Mouse (Mus musculus): ENCODE data around the gene Wnk1. TPM values are rescaled to one million over a fixed set of nuclear protein-coding genes. Genes with fewer than 3 reads are reported as not detected.

Gene Wnk1
- polyA plus RNA-seq, 1 experiment from 2014 or later, result 53.9 TPM

GRCm38 (mm10) chr6:120076619-120077450 is 38.4 kb upstream of the Wnk1 start:
- Histone ChIP-seq H3K27me3 (replicated peaks; ENCODE audit: control insufficient read depth, insufficient read depth, low read length) (no peaks in the 10 kb centered on the region), H3K36me3 (ENCODE audit: control insufficient read depth, insufficient read depth) (no peaks in the 10 kb centered on the region), H3K4me1 (replicated peaks; ENCODE audit: control insufficient read depth, insufficient read depth, low read length) (no peaks in the 10 kb centered on the region), H3K27ac (ENCODE audit: low read length) (no peak overlapping the region), H3K4me2 (ENCODE audit: low read length) (no peak overlapping the region), H3K4me3 (replicated peaks; ENCODE audit: low read length) (no peak overlapping the region), H3K9ac (replicated peaks; ENCODE audit: low read depth, low read length) (no peak overlapping the region), H3K9me3 (ENCODE audit: control insufficient read depth, low read length) (no peaks in the 10 kb centered on the region)
- WGBS, result 88% methylated on average over 6 of the region's 6 CpGs
- no peak for ATAC-seq

GRCm38 (mm10) chr6:120072630-120073029 is 34.2 kb upstream of the Wnk1 start:
- H3K9me3 ChIP-seq (ENCODE audit: control insufficient read depth, low read length), result no peaks in the 10 kb centered on the region
- no peaks in the 10 kb centered on the region for H3K27me3 ChIP-seq (replicated peaks; ENCODE audit: control insufficient read depth, insufficient read depth, low read length)
- 89% methylated on average over 2 of the region's 2 CpGs for WGBS
- H3K4me1 ChIP-seq (replicated peaks; ENCODE audit: control insufficient read depth, insufficient read depth, low read length), result no peaks in the 10 kb centered on the region
- no peak overlapping the region for H3K4me2 ChIP-seq (ENCODE audit: low read length)
- no peak overlapping the region for H3K4me3 ChIP-seq (replicated peaks; ENCODE audit: low read length)
- no peaks in the 10 kb centered on the region for H3K36me3 ChIP-seq (ENCODE audit: control insufficient read depth, insufficient read depth)
- ATAC-seq, result no peak
- H3K9ac ChIP-seq (replicated peaks; ENCODE audit: low read depth, low read length), result no peak overlapping the region
- no peak overlapping the region for H3K27ac ChIP-seq (ENCODE audit: low read length)

- no peak for ATAC-seq
- no peak overlapping the region for H3K9ac ChIP-seq (replicated peaks; ENCODE audit: low read depth, low read length)
- no peaks in the 10 kb centered on the region for H3K27me3 ChIP-seq (replicated peaks; ENCODE audit: control insufficient read depth, insufficient read depth, low read length)
- WGBS, result 87% methylated on average over 3 of the region's 3 CpGs
- H3K4me1 ChIP-seq (replicated peaks; ENCODE audit: control insufficient read depth, insufficient read depth, low read length), result no peaks in the 10 kb centered on the region
- H3K4me3 ChIP-seq (replicated peaks; ENCODE audit: low read length), result no peak overlapping the region
- H3K4me2 ChIP-seq (ENCODE audit: low read length), result no peak overlapping the region
- no peaks in the 10 kb centered on the region for H3K9me3 ChIP-seq (ENCODE audit: control insufficient read depth, low read length)
- no peaks in the 10 kb centered on the region for H3K36me3 ChIP-seq (ENCODE audit: control insufficient read depth, insufficient read depth)
- no peak overlapping the region for H3K27ac ChIP-seq (ENCODE audit: low read length)
These were observed 31.1 kb upstream of the Wnk1 start for GRCm38 (mm10) chr6:120069546-120069945.

GRCm38 (mm10) chr6:120065552-120066177 is 27.2 kb upstream of the Wnk1 start:
- Histone ChIP-seq H3K4me1 (replicated peaks; ENCODE audit: control insufficient read depth, insufficient read depth, low read length) (no peaks in the 10 kb centered on the region), H3K4me3 (replicated peaks; ENCODE audit: low read length) (no peak overlapping the region), H3K27ac (ENCODE audit: low read length) (no peak overlapping the region), H3K9ac (replicated peaks; ENCODE audit: low read depth, low read length) (no peak overlapping the region), H3K4me2 (ENCODE audit: low read length) (no peak overlapping the region), H3K27me3 (replicated peaks; ENCODE audit: control insufficient read depth, insufficient read depth, low read length) (no peaks in the 10 kb centered on the region), H3K9me3 (ENCODE audit: control insufficient read depth, low read length) (no peaks in the 10 kb centered on the region), H3K36me3 (ENCODE audit: control insufficient read depth, insufficient read depth) (no peaks in the 10 kb centered on the region)
- no peak for ATAC-seq
- WGBS, result 82% methylated on average over 6 of the region's 6 CpGs

- no peaks in the 10 kb centered on the region for H3K9me3 ChIP-seq (ENCODE audit: control insufficient read depth, low read length)
- no peak overlapping the region for H3K9ac ChIP-seq (replicated peaks; ENCODE audit: low read depth, low read length)
- no peak for ATAC-seq
- no peak overlapping the region for H3K27ac ChIP-seq (ENCODE audit: low read length)
- H3K4me2 ChIP-seq (ENCODE audit: low read length), result no peak overlapping the region
- no peaks in the 10 kb centered on the region for H3K27me3 ChIP-seq (replicated peaks; ENCODE audit: control insufficient read depth, insufficient read depth, low read length)
- H3K4me3 ChIP-seq (replicated peaks; ENCODE audit: low read length), result no peak overlapping the region
- 44% methylated on average over 2 of the region's 2 CpGs for WGBS
- H3K36me3 ChIP-seq (ENCODE audit: control insufficient read depth, insufficient read depth), result no peaks in the 10 kb centered on the region
- H3K4me1 ChIP-seq (replicated peaks; ENCODE audit: control insufficient read depth, insufficient read depth, low read length), result no peaks in the 10 kb centered on the region
These were observed 26.2 kb upstream of the Wnk1 start for GRCm38 (mm10) chr6:120064627-120065026.

- WGBS, result 90% methylated on average over 5 of the region's 5 CpGs
- Histone ChIP-seq H3K27ac (ENCODE audit: low read length) (no peak overlapping the region), H3K27me3 (replicated peaks; ENCODE audit: control insufficient read depth, insufficient read depth, low read length) (no peaks in the 10 kb centered on the region), H3K4me3 (replicated peaks; ENCODE audit: low read length) (no peak overlapping the region), H3K9ac (replicated peaks; ENCODE audit: low read depth, low read length) (no peak overlapping the region), H3K4me2 (ENCODE audit: low read length) (no peak overlapping the region), H3K36me3 (ENCODE audit: control insufficient read depth, insufficient read depth) (no peaks in the 10 kb centered on the region), H3K9me3 (ENCODE audit: control insufficient read depth, low read length) (no peaks in the 10 kb centered on the region), H3K4me1 (replicated peaks; ENCODE audit: control insufficient read depth, insufficient read depth, low read length) (no peaks in the 10 kb centered on the region)
- no peak for ATAC-seq
These were observed 24.5 kb upstream of the Wnk1 start for GRCm38 (mm10) chr6:120062934-120063333.

GRCm38 (mm10) chr6:120055666-120056540 is 17.4 kb upstream of the Wnk1 start:
- H3K4me2 ChIP-seq (ENCODE audit: low read length), result no peak overlapping the region
- H3K27ac ChIP-seq (ENCODE audit: low read length), result no peak overlapping the region
- H3K4me3 ChIP-seq (replicated peaks; ENCODE audit: low read length), result no peak overlapping the region
- H3K4me1 ChIP-seq (replicated peaks; ENCODE audit: control insufficient read depth, insufficient read depth, low read length), result no peaks in the 10 kb centered on the region
- no peak overlapping the region for H3K9ac ChIP-seq (replicated peaks; ENCODE audit: low read depth, low read length)
- H3K36me3 ChIP-seq (ENCODE audit: control insufficient read depth, insufficient read depth), result no peaks in the 10 kb centered on the region
- H3K9me3 ChIP-seq (ENCODE audit: control insufficient read depth, low read length), result no peaks in the 10 kb centered on the region
- ATAC-seq, result no peak
- H3K27me3 ChIP-seq (replicated peaks; ENCODE audit: control insufficient read depth, insufficient read depth, low read length), result no peaks in the 10 kb centered on the region
- 74% methylated on average over 2 of the region's 2 CpGs for WGBS

- no peaks in the 10 kb centered on the region for H3K9me3 ChIP-seq (ENCODE audit: control insufficient read depth, low read length)
- H3K4me3 ChIP-seq (replicated peaks; ENCODE audit: low read length), result no peak overlapping the region
- H3K27ac ChIP-seq (ENCODE audit: low read length), result no peak overlapping the region
- H3K36me3 ChIP-seq (ENCODE audit: control insufficient read depth, insufficient read depth), result no peaks in the 10 kb centered on the region
- no peak overlapping the region for H3K4me2 ChIP-seq (ENCODE audit: low read length)
- WGBS, result 87% methylated on average over 6 of the region's 6 CpGs
- no peaks in the 10 kb centered on the region for H3K4me1 ChIP-seq (replicated peaks; ENCODE audit: control insufficient read depth, insufficient read depth, low read length)
- H3K27me3 ChIP-seq (replicated peaks; ENCODE audit: control insufficient read depth, insufficient read depth, low read length), result no peaks in the 10 kb centered on the region
- H3K9ac ChIP-seq (replicated peaks; ENCODE audit: low read depth, low read length), result no peak overlapping the region
- no peak for ATAC-seq
These were observed 15.9 kb upstream of the Wnk1 start for GRCm38 (mm10) chr6:120054412-120054811.

GRCm38 (mm10) chr6:120047705-120048292 is 9.3 kb upstream of the Wnk1 start:
- no peaks in the 10 kb centered on the region for H3K4me1 ChIP-seq (replicated peaks; ENCODE audit: control insufficient read depth, insufficient read depth, low read length)
- H3K27ac ChIP-seq (ENCODE audit: low read length), result no peak overlapping the region
- H3K36me3 ChIP-seq (ENCODE audit: control insufficient read depth, insufficient read depth), result no peaks in the 10 kb centered on the region
- no peaks in the 10 kb centered on the region for H3K9me3 ChIP-seq (ENCODE audit: control insufficient read depth, low read length)
- no peak overlapping the region for H3K9ac ChIP-seq (replicated peaks; ENCODE audit: low read depth, low read length)
- H3K27me3 ChIP-seq (replicated peaks; ENCODE audit: control insufficient read depth, insufficient read depth, low read length), result no peaks in the 10 kb centered on the region
- WGBS, result 84% methylated on average over 7 of the region's 7 CpGs
- H3K4me2 ChIP-seq (ENCODE audit: low read length), result no peak overlapping the region
- H3K4me3 ChIP-seq (replicated peaks; ENCODE audit: low read length), result no peak overlapping the region
- no peak for ATAC-seq
